Mouse (Mus musculus): ENCODE data around the gene Klhl26.

- no peak for TF ChIP-seq POLR2A (IDR thresholded peaks at IDR 0.05; ENCODE audit: insufficient read depth, low read depth, low read length)
- no peak for TF ChIP-seq CTCF (IDR thresholded peaks at IDR 0.05; ENCODE audit: insufficient read depth, low read depth, low read length)
These were observed 71.6 kb downstream of the Klhl26 start for GRCm38 (mm10) chr8:70405189-70405588.
